Mouse (Mus musculus) heart, adult 9 months (tissue): Measurements from ENCODE around the gene Lpar2.

ENCODE experiments used
- DNase-seq, 2 experiments: peaks; one replicate each; pipeline ENCODE4 v3.0.0; 2022; ENCODE audit warnings: low spot score in 2 of 2

The Lpar2 gene

DNA sequence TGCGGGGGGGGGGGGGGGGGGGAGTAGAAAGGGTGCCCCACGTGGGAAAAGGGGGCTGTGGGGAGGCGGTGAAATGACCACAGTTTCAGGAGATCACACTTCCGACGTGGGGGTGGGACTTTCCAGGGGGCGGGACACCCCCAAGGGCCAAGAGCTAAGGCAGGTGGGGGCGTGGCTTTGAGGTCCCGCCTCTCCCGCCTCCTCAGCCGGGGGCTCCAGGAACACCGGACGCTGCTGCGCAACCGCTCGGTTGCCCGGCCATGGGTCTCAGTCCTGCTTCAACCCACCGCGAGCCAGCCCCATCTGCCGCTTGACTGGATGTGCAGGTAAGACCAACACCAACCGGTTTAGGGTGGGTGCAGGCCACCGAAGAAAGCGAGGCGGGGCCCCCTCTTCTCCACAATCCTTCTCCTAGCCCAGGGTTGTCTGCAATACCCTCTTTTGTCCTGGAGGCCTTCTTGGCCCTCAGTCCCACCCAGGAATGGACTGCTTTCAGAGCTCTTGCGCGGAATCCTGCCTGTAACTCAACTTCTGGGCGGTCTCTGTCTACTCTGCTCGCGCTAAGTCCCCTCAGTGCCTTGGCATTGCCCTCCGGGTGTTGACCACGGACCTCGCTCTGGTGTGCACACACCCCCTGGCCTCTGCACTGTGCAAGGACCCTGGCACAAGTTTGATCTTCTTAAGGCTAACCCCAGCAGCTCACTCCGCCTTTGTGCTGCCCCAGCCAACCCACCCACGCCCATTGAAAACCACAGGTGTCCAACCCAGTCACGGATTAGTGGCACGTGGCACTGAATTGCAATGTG, at the start of gene Lpar2:
TSS of gene Lpar2 (plus strand) at position 44 of the 806 bp plus-strand sequence.
- no peak for DNase-seq

- peak; percentile 92 to 93 for DNase-seq
Measured at GRCm38 (mm10) chr8:69774503-69775148, 47.6 kb upstream of the Lpar2 start, which contains the start of gene Gm20422. Gene Gm20422 (minus strand): TSS chr8:69774886.

- no peak for DNase-seq
Measured at GRCm38 (mm10) chr8:69775149-69775534, 47.1 kb upstream of the Lpar2 start.

- no peak for DNase-seq
Measured at GRCm38 (mm10) chr8:69777111-69777510, 45.1 kb upstream of the Lpar2 start.

- DNase-seq, result no peak
Measured at GRCm38 (mm10) chr8:69789105-69789504, 33.1 kb upstream of the Lpar2 start.

DNA sequence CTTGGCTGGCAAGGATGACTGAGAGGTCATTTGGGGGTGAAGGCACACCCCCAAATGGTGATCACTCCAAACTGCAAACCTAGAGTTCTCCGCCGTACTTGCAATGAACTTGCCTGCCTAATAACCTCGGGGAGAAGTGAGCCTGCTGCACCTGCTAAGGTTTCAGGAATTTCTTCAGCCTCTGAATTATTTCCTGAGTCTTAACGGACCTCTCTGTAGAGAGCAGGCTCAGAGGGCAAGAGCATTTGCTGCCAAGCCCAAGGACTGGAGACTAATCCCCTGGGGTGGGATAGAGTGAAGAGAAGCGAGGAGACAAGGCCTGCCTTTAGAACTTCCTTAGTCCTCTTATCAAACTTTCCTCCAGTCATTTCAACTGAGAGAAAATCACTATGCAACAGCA, 32.5 kb upstream of the Lpar2 start:
- DNase-seq, result no peak

DNA sequence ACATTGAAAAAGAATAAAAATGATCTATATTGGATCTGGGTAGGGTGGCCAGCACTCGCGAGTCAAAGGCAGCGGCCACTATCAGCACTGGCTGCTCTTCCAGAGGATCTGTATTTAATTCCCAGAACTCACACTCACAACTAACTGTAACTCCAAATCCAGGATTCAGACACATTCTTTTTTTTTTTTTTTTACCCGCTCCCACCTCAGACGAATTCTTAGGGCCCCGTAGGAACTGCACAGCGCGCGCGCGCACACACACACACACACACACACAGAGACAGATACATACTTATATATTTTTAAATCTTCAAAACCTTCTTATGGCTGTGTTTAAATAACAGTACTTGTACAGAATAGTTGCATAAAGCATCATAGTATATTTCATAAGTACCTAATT, 31.9 kb upstream of the Lpar2 start:
- DNase-seq, result no peak

- DNase-seq, result peak; percentile 83 to 88
Measured at GRCm38 (mm10) chr8:69790773-69791367, 31.4 kb upstream of the Lpar2 start, which contains the start of the genes Atp13a1 and Zfp866. Gene Atp13a1 (plus strand): TSS chr8:69791163. Gene Zfp866 (minus strand): TSS chr8:69791178.

- no peak for DNase-seq
Measured at GRCm38 (mm10) chr8:69791415-69792068, 30.7 kb upstream of the Lpar2 start.

DNA sequence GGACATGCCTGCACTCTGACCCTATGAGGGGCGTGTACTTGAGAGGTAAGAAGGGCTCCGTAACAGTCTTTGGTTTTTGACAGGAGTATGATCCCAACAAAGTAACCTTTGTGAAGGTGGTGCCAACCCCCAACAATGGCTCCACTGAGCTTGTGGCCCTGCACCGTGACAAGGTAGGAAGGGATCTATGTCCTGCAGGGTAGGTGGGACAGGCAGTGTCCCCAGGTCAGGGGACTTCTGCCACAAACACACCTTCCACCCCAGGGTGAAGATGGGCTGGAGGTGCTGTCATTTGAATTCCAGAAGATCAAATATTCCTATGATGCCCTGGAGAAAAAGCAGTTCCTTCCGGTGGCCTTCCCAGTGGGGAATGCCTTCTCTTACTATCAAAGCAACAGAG, 28.6 kb upstream of the Lpar2 start:
- DNase-seq, result no peak

GRCm38 (mm10) chr8:69794096-69794495, 28.1 kb upstream of the Lpar2 start:
- DNase-seq, result no peak

GRCm38 (mm10) chr8:69794901-69795300, 27.3 kb upstream of the Lpar2 start:
- DNase-seq, result no peak

DNA sequence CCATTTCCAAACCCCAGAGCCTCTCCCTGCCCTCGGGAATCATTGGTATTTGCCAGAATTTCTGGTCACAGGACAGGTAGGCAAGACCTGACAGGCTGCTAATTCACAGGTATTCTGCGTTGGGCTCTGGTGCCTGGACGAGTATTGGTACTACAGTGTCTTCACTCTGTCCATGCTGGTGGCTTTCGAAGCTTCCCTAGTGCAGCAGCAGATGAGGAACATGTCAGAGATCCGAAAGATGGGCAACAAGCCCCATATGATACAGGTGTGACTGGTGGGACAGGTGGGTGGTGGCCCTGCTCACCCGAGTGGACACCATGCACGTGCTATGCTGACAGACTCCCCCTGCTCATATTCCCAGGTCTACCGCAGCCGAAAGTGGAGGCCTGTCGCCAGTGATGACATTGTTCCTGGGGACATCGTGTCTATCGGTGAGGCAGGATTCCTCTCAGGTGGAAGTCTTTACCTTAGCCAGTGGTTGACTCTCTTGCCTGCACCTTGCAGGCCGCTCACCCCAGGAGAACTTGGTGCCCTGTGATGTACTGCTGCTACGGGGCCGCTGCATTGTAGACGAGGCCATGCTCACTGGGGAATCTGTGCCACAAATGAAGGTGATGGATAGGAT, 25.4 kb upstream of the Lpar2 start:
- DNase-seq, result no peak

DNA sequence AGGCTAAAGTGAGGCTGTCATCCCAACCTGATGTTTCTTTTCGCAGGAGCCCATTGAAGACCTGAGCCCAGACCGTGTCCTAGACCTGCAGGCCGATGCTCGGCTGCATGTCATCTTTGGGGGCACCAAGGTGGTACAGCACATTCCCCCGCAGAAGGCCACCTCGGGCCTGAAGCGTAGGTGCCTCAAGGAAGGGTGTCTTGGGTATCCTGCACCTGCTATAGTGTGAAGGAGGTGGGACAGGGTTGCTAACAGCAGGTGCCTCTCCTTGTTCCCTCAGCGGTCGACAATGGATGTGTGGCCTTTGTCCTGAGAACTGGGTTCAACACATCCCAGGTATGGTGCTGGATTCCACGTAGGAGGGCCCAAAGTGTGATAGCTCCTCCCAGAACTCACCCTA, 24.6 kb upstream of the Lpar2 start:
- no peak for DNase-seq

DNA sequence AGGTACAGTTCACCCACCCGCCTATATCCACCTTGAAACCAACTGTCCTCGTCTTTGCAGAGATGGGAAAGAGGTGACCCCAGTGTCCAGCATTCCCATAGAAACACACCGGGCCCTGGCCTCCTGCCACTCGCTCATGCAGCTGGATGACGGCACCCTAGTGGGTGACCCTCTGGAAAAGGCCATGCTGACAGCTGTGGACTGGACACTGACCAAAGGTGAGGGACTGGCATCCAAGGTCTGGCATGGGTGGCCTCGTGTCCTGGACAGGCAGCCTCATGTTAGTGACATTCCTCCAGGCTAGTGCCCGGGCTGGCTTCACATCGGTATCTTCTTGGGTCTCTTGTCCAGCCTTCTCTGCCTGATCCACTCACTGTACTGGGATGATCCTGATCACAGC, 23.0 kb upstream of the Lpar2 start:
- no peak for DNase-seq

DNA sequence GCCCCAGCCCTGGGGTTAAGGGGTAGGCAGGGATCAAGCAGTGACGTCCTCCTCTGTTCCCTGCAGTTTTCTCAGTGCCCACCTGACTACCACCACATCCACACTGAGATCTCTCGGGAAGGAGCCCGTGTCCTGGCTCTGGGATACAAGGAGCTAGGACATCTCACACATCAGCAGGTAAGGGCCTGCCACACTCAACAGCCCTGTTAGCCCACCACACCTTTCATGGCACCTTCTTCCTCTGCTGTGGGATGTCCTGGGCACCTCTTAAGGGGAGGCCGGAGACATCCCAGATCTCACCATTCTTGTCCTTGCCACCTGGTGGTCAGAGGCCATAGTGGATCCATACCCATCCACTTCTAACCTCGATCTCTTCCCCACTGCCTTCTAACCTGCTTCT, 22.3 kb upstream of the Lpar2 start:
- DNase-seq, result no peak

GRCm38 (mm10) chr8:69801796-69802195, 20.4 kb upstream of the Lpar2 start:
- no peak for DNase-seq

DNA sequence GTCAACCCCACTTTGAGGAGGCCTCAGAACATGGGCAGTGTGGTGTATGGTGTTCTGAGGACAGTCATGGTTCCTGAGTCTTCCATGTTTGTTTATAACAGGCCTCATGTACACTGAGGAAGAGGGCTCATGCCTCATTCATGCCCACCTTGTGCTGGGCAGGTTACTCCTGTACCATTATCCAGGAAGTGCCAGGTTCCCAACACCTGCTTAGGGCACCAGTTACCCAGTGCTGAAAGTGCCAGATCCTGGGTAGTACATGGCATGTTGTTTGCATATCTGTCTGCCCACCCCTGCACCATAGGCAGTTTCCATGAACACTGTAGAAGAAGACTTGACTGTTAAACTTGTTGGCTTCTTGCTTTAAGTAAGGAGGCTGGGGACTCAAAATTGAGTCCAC, 20.0 kb upstream of the Lpar2 start:
- DNase-seq, result no peak

GRCm38 (mm10) chr8:69803366-69803765, 18.9 kb upstream of the Lpar2 start:
- no peak for DNase-seq

- DNase-seq, result no peak
Measured at GRCm38 (mm10) chr8:69804537-69804936, 17.7 kb upstream of the Lpar2 start.

DNA sequence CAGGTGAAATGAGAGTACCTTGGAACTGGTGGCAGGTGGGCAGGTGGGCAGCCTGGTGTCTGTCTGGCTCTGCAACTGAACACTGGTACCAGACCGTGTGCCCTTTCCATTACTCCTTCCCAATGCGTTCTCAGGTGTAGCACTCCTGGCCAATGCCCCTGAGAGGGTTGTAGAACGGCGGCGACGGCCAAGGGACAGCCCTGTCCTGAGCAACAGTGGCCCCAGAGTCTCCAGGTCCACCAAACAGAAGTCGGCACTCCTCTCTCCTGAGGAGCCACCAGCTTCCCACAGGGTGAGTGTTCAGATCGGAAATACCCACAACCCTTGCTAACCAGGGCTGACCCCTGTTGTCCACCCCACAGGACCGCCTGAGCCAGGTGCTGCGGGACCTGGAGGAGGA, 17.1 kb upstream of the Lpar2 start:
- DNase-seq, result no peak

DNA sequence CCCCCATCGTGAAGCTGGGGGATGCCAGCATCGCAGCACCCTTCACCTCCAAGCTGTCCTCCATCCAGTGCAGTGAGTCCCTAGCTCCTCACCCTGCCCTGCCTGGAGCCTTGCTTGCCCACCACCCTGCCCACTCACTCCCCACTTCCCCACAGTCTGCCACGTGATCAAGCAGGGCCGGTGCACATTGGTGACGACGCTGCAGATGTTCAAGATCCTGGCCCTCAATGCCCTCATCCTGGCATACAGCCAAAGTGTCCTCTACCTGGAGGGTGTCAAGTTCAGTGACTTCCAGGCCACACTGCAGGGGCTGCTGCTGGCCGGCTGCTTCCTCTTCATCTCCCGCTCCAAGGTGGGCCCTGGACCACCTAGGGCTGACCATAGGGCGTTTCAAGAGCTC, 16.7 kb upstream of the Lpar2 start:
- DNase-seq, result no peak
